Mouse (Mus musculus): ENCODE data around the gene Mcm3. TPM values are rescaled to one million over a fixed set of nuclear protein-coding genes. Genes with fewer than 3 reads are reported as not detected.
"Not testable (repeated sequence)": the region's sequence is repeated elsewhere in the genome, so short reads cannot be mapped to it uniquely, and the experiment has no call there.

The Mcm3 gene
- total and polyA plus RNA-seq, 3 experiments: 3.5 to 5.4 (median 4.3) TPM

GRCm38 (mm10) chr1:20787046-20787445, 33.1 kb downstream of the Mcm3 start:
- no peaks in the 10 kb centered on the region for H3K79me2 ChIP-seq (replicated peaks; ENCODE audit: control insufficient read depth, insufficient read depth, low read length)
- no peaks in the 10 kb centered on the region for H3K36me3 ChIP-seq (ENCODE audit: control insufficient read depth, insufficient read depth, low read length)
- H3K27me3 ChIP-seq (ENCODE audit: control insufficient read depth, insufficient read depth, low read length): 0 out of 2 replicates have a peak, but pooled peaks cover 2% of the 10 kb centered on the region
- no peak overlapping the region for H3K4me3 ChIP-seq
- TF ChIP-seq EP300 (IDR thresholded peaks at IDR 0.05; ENCODE audit: insufficient read depth, low read depth, low read length) (no peak), POLR2A (IDR thresholded peaks at IDR 0.05; ENCODE audit: insufficient read depth, low read depth, low read length) (no peak), CTCF (IDR thresholded peaks at IDR 0.05) (no peak)
- H3K9ac ChIP-seq (ENCODE audit: low read depth, low read length): no peak overlapping the region
- no peaks in the 10 kb centered on the region for H3K4me1 ChIP-seq (ENCODE audit: control insufficient read depth, insufficient read depth, low read length)
- intact Hi-C loops (cut with DNase I): no loop called here
- no peak overlapping the region for H3K27ac ChIP-seq
- no peak for DNase-seq
- WGBS: 44% methylated on average over 8 of the region's 8 CpGs

GRCm38 (mm10) chr1:20778366-20778765, 41.7 kb downstream of the Mcm3 start:
- H3K4me3 ChIP-seq: no peak overlapping the region
- intact Hi-C loops (cut with DNase I): no loop called here
- no peaks in the 10 kb centered on the region for H3K4me1 ChIP-seq (ENCODE audit: control insufficient read depth, insufficient read depth, low read length)
- no peaks in the 10 kb centered on the region for H3K79me2 ChIP-seq (replicated peaks; ENCODE audit: control insufficient read depth, insufficient read depth, low read length)
- no peaks in the 10 kb centered on the region for H3K27me3 ChIP-seq (ENCODE audit: control insufficient read depth, insufficient read depth, low read length)
- no peak for TF ChIP-seq POLR2A (IDR thresholded peaks at IDR 0.05; ENCODE audit: insufficient read depth, low read depth, low read length)
- no peak for TF ChIP-seq CTCF (IDR thresholded peaks at IDR 0.05)
- no peak for TF ChIP-seq EP300 (IDR thresholded peaks at IDR 0.05; ENCODE audit: insufficient read depth, low read depth, low read length)
- no peaks in the 10 kb centered on the region for H3K36me3 ChIP-seq (ENCODE audit: control insufficient read depth, insufficient read depth, low read length)
- WGBS: 57% methylated on average over 2 of the region's 2 CpGs
- no peak for DNase-seq
- H3K9ac ChIP-seq (ENCODE audit: low read depth, low read length): no peak overlapping the region
- H3K27ac ChIP-seq: no peak overlapping the region

GRCm38 (mm10) chr1:20774026-20774730, 45.9 kb downstream of the Mcm3 start:
- H3K27ac ChIP-seq; H3K4me1 ChIP-seq (ENCODE audit: control insufficient read depth, insufficient read depth, low read length); H3K79me2 ChIP-seq (replicated peaks; ENCODE audit: control insufficient read depth, insufficient read depth, low read length); H3K9ac ChIP-seq (ENCODE audit: low read depth, low read length); DNase-seq; H3K4me3 ChIP-seq; H3K36me3 ChIP-seq (ENCODE audit: control insufficient read depth, insufficient read depth, low read length); intact Hi-C loops (cut with DNase I); H3K27me3 ChIP-seq (ENCODE audit: control insufficient read depth, insufficient read depth, low read length): not testable (repeated sequence)
- WGBS: 80% methylated on average over 4 of the region's 4 CpGs

- intact Hi-C loops (cut with DNase I): no loop called here
Measured at GRCm38 (mm10) chr1:20766526-20766925, 53.6 kb downstream of the Mcm3 start.

GRCm38 (mm10) chr1:20761411-20761810, 58.7 kb downstream of the Mcm3 start:
- intact Hi-C loops (cut with DNase I): no loop called here
- DNase-seq: no peak
- H3K36me3 ChIP-seq (ENCODE audit: control insufficient read depth, insufficient read depth, low read length): no peaks in the 10 kb centered on the region
- WGBS: 68% methylated on average over 4 of the region's 4 CpGs
- H3K27ac ChIP-seq: no peak overlapping the region
- H3K9ac ChIP-seq (ENCODE audit: low read depth, low read length): no peak overlapping the region
- H3K4me3 ChIP-seq: no peak overlapping the region
- no peaks in the 10 kb centered on the region for H3K4me1 ChIP-seq (ENCODE audit: control insufficient read depth, insufficient read depth, low read length)
- H3K79me2 ChIP-seq (replicated peaks; ENCODE audit: control insufficient read depth, insufficient read depth, low read length): no peaks in the 10 kb centered on the region
- no peak for TF ChIP-seq CTCF (IDR thresholded peaks at IDR 0.05)
- TF ChIP-seq POLR2A (IDR thresholded peaks at IDR 0.05; ENCODE audit: insufficient read depth, low read depth, low read length): no peak
- TF ChIP-seq EP300 (IDR thresholded peaks at IDR 0.05; ENCODE audit: insufficient read depth, low read depth, low read length): no peak
- H3K27me3 ChIP-seq (ENCODE audit: control insufficient read depth, insufficient read depth, low read length): no peaks in the 10 kb centered on the region

More at GRCm38 (mm10) chr1:20766526-20766925, 53.6 kb downstream of the Mcm3 start:
- no peaks in the 10 kb centered on the region for H3K4me1 ChIP-seq (ENCODE audit: control insufficient read depth, insufficient read depth, low read length)
- H3K36me3 ChIP-seq (ENCODE audit: control insufficient read depth, insufficient read depth, low read length): no peaks in the 10 kb centered on the region
- 70% methylated on average over 6 of the region's 6 CpGs for WGBS
- H3K4me3 ChIP-seq: no peak overlapping the region
- no peak overlapping the region for H3K9ac ChIP-seq (ENCODE audit: low read depth, low read length)
- no peak for DNase-seq
- H3K27ac ChIP-seq: no peak overlapping the region
- H3K27me3 ChIP-seq (ENCODE audit: control insufficient read depth, insufficient read depth, low read length): no peaks in the 10 kb centered on the region
- H3K79me2 ChIP-seq (replicated peaks; ENCODE audit: control insufficient read depth, insufficient read depth, low read length): no peaks in the 10 kb centered on the region
- TF ChIP-seq CTCF (IDR thresholded peaks at IDR 0.05) (no peak), EP300 (IDR thresholded peaks at IDR 0.05; ENCODE audit: insufficient read depth, low read depth, low read length) (no peak), POLR2A (IDR thresholded peaks at IDR 0.05; ENCODE audit: insufficient read depth, low read depth, low read length) (no peak)

GRCm38 (mm10) chr1:20760331-20760730, 59.8 kb downstream of the Mcm3 start:
- no peak overlapping the region for H3K9ac ChIP-seq (ENCODE audit: low read depth, low read length)
- H3K4me1 ChIP-seq (ENCODE audit: control insufficient read depth, insufficient read depth, low read length): no peaks in the 10 kb centered on the region
- no peaks in the 10 kb centered on the region for H3K36me3 ChIP-seq (ENCODE audit: control insufficient read depth, insufficient read depth, low read length)
- H3K27ac ChIP-seq: no peak overlapping the region
- WGBS: 68% methylated on average over 5 of the region's 5 CpGs
- H3K79me2 ChIP-seq (replicated peaks; ENCODE audit: control insufficient read depth, insufficient read depth, low read length): no peaks in the 10 kb centered on the region
- H3K4me3 ChIP-seq: no peak overlapping the region
- intact Hi-C loops (cut with DNase I): no loop called here
- no peak for TF ChIP-seq CTCF (IDR thresholded peaks at IDR 0.05)
- no peak for TF ChIP-seq EP300 (IDR thresholded peaks at IDR 0.05; ENCODE audit: insufficient read depth, low read depth, low read length)
- TF ChIP-seq POLR2A (IDR thresholded peaks at IDR 0.05; ENCODE audit: insufficient read depth, low read depth, low read length): no peak
- no peaks in the 10 kb centered on the region for H3K27me3 ChIP-seq (ENCODE audit: control insufficient read depth, insufficient read depth, low read length)
- DNase-seq: no peak

Measured in heart, adult 2 months (tissue).